ENCODE assay signal across 7 mouse cellular contexts in genomic region chr3:51553497-51553875, GRCm38 (mm10). TPM values are rescaled to one million over a fixed set of nuclear protein-coding genes. Genes with fewer than 3 reads are reported as not detected.
DNase-seq lines count a peak whose midpoint lies in the region.

No protein-coding gene starts in this region.

- intact Hi-C loops in gastrocnemius, postnatal 36 days (cut with DNase I), result no loop called here

- DNase-seq in urinary bladder, postnatal 14 days (ENCODE audit: low spot score), result peak; percentile 61
- no peak for DNase-seq in urinary bladder, postnatal 25 days (ENCODE audit: low spot score)
- DNase-seq in cerebellum, adult 8-10 months, result peak; percentile 70
- DNase-seq in gastrocnemius, postnatal 36 days, result peak; percentile 71 to 79
- peak; percentile 67 for DNase-seq in kidney, postnatal 10 days
- peak; percentile 82 for DNase-seq in lung, postnatal 10 days
- DNase-seq in testis, postnatal 14 days (ENCODE audit: low spot score), result peak; percentile 38

RNA-seq across cellular contexts. Expression of gene Setd7, which starts 7.2 kb away (rescaled TPM):
- 100 to 1,000 TPM; 144 to 153 TPM for total RNA-seq in gastrocnemius, postnatal 36 days (2021)
